Mouse (Mus musculus) urinary bladder, postnatal 10 days (tissue): ENCODE results near the gene Anxa8.
A peak's percentile ranks its signal among the peaks of the same experiment; 100 is the strongest.

Experiments used
- DNase-seq: peaks from one replicate; pipeline ENCODE4 v3.0.0; 2022; ENCODE audit warnings: low spot score

Gene Anxa8

DNA sequence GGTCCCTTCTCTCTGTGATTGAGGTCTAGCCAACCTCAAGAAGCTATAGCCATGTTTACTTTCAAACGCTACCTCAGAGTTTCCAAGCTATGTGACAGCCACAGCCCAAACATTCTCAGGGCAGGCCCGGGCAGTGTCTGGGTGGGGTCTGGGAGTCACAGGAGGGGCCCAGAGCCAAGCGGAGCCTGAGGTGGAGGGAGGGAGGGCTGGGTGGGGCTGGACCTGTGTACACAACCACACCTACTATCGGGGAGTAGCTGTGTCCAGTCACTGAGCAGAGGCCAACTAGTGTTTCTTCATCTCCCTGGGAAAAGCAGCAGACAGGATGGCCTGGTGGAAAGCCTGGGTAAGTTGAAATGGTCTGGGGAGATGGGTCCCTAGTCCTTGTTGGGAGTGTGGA is at the start of gene Anxa8:
Gene Anxa8, plus strand, starts transcription at position 251 of the 400 bp plus-strand sequence.
- no peak for DNase-seq

DNA sequence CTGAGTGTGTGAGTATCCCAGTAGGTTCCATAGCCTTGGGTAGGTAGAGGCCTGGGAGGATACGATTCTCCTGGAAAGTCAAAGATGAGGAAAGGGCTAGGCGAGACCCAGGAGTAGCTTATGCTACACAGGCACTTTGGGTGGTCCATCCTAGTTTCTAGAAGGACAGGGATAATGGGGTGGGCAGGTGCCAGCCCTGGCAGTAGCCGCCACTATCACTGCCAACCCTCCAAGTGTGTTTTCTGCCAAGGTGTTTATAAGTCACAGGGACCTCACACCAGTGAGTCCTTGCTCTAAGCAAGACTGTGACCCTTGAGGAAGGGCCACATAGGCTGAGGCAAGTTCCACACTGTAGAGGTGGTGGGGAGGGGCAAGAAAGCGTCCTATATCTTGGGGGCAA is 44.5 kb upstream of the Anxa8 start:
- DNase-seq, result no peak

DNA sequence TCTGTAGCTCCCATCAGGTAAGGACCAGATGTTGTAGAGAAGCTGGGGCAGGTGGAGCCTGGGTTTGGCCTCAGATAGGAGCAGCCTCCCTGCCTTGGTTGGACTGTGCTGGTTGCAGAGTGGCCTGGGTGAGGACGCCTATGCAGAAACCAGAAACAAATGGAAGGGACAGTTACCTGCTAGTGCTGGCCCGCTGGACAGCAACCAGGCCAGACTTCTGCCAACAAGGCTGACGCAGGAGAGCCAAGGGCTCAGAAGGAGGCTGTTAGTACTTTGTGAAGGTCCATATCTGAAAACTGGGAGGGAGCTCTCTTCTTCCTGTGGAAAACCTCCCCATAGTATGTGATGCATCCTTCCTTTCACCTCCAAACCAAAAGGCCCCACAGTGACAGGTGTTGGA is 42.4 kb upstream of the Anxa8 start:
- no peak for DNase-seq

DNA sequence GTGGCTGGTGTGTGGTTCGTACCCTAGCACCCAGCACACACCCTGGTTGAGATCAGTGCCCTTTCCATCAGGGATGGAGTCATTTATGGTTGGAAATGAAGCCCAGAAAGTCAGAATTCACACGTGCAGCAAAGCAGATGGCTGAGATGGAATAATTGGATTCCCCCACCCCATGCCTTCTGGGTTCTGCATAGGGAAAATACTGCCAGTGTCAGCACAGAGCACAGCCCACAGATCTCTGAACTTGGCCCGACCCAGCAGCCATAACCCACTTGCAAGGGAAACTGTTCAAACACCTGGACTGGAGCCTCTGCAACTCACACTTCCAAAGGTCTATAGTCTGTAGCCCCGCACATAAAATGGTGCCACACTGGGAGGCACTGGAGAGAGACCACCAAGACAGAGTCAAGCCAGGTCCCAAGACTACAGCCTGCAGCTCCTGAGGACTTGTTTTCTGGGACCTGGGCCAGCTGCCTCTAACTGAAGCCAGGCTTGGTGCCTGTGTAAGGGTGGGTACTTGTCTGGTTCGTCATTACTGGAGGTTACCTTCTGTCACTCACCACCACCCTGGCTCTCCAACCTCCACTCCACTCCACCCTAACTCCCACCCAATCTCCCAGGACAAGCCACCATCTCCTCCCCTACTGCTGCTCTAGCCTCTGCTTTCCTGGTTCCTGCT is 35.5 kb upstream of the Anxa8 start:
- DNase-seq, result no peak

DNA sequence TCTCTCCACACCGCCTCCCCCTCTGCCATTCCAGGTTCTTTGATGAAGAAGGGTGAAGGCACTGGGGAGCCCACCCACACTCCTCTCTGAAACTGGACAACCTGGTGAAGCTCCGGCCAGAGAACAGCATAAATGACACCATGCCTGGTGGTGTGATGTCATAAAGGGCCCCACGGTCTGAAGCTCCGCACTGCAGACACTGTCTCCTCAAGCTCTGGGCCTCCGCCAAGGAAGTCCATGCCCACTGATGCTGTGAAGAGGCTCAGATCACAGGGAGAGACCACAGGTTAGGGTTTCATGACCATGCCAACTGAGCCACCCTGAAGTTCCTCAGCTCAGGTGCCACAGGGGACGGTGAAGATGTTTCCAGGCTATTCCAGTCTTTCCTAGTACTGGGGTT is 33.3 kb upstream of the Anxa8 start, which contains the start of gene Antxrl:
Gene Antxrl, plus strand, starts transcription at position 192 of the 400 bp plus-strand sequence.
- no peak for DNase-seq

DNA sequence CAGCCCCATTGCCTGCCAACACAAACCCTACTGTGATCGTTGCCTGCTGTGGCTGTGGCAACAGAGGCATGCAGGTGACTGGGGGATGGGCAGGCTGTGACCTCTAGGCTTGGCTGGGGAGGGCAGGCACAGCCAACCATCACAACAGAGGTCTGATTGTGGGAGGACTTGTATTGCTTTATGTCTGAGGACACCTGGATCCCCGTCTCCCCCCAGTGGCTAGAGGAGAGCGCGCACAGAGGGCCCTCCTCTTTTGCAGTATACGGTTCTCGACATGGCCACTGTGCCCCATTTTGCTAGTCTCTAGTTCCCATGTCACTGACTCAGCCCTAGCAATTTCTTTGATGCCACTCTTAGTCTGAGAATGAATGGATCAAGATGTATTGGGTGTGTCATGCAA is 14.1 kb upstream of the Anxa8 start:
- DNase-seq, result no peak

DNA sequence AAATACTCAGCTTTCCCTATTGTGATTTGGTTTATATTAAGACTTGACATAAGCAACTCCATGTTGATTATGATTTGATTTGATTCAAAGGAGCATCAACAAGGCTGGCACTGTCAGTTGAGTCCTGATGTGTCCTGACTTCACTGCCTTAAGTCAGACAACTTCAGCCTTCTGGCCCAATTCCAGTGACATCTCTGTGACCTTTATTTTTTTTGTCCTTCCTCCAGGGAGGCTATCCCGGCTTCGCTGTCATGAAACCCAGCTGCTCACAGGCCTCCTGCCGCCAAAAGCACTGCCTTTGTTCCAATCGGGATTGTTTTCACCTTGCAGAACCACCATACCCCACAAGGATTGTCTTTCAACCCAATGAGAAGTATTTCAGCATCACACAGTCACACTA is 10.4 kb upstream of the Anxa8 start:
- no peak for DNase-seq

DNA sequence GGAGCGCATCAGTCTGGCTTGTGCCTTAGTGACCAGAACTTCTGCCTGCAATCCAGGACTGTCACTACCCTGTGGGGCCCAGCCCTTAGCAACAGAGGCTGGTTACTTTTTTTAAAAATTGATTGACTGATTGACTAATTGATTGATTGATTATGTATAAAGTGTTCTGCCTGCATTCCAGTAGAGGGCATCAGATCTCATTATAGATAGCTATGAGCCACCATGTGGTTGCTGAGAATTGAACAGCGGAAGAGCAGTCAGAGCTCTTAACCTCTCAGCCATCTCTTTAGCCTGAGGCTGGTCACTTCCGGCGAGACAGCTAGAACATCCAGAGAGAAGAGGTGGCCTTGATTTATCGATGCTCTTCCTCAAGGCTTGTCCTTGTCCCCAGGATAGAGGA is 8.6 kb upstream of the Anxa8 start:
- no peak for DNase-seq

DNA sequence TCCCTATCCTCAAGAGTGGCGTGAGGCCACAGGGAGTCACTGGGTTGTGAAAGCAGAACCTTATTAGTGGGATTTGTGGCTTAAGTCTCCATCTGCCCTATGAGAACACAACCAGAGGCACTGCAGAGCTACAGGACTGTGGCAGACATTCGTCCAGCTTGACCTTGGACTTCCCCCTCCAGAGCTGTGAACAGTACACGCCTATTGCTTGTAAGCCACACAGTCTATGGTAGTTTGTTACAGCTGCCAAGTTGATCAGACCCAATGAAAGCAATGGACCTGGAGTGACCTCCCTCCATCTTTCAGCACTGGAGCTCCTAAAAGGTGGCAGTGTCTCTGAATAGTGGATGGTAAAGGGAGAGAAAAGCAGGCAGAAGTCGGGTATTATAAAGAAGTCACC is 7.5 kb upstream of the Anxa8 start:
- DNase-seq, result no peak

DNA sequence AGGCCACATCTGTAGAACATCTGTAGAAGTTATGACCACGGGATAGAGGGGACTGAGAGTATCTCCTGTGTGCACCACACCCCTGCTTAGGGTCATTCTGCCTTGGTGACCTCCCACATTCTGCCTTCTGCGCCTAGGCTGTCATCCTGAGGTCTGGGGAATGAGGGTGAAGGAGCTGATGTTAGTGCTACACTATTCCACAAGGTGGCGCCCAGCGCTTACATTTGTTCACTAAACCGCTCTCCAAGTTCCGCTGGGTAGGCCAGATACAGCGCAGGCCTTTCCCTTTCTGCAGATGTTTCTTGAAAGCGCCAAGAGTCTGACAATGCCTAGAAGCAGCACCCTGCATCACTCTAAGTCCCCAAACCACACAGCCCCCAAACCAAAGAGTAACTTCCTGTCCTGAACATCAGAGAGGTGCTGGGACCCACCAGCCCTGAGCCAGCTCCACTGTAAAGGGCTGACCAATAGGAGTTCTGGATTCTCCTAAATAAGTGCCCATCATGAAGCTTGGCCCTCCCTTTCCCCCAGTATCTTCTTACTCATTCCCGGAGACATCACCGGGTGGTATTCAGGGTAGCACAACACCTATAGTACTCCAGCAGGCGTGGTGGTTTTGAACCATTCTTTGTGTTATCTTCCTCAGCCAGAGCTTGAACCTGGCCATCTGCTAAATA is 5.3 kb upstream of the Anxa8 start:
- peak; percentile 24 for DNase-seq

DNA sequence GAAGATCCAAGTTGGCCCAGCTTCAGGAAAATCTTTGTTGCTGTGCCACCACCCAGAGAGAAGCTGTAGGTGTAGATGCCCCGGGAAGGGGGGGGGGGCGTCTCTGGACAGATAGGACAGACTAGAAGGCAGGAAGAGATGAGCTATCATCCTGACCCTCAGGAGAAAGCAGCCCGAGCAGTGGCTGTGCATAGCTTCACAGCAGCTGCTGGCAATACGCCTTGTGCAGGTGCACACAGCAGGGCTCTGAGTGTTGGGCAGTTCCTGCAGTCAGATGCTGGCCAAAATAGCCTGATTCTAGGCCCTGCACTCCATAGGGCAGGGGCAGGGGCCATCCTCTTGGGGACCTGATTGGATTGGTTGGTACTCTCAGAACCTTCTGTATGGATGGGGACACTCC is 1.0 kb downstream of the Anxa8 start:
- DNase-seq, result no peak

DNA sequence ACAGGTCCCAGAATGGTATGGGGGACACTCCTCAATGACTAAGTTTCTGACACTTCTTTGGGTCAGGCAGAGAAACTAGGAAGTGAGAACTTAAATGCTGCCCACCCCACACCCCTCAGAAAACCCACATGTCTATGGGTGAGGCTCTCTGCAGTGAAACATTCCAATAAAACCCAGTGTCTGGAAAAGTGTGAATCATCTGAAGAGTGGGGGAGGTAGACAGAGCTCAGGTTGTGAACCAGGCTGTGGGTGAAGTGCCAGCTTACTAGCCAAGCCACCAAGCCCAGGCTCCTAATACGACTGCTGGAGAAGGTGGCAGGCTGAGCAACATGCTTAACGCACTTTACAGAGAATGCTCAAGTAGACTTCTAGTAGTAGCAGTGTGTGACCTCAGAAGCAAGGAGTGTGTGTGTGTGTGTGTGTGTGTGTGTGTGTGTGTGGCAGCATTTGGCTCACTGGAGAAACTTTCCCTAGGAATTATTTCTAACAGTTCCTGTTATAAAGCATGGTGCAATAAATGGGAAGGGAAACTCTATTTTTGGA is 2.1 kb downstream of the Anxa8 start:
- no peak for DNase-seq

DNA sequence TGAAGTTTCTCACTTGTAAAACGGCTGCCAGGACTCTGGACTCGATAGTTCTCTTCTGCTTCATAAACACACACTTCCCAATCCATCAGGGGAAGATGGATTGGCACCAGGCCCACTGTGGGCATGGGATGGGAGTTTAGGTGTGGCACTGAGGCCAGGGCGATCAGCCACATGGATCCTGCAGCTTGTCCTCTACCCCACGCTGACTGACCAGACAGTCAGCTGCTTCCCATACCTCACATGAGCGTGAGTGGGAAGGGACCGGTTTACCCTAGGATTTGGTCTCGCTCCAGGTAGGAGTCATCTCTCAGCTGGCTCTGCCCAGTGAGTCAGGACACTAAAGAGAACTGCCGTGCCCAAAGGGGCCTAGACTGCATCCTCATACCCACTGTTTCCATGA is 4.0 kb downstream of the Anxa8 start:
- no peak for DNase-seq

DNA sequence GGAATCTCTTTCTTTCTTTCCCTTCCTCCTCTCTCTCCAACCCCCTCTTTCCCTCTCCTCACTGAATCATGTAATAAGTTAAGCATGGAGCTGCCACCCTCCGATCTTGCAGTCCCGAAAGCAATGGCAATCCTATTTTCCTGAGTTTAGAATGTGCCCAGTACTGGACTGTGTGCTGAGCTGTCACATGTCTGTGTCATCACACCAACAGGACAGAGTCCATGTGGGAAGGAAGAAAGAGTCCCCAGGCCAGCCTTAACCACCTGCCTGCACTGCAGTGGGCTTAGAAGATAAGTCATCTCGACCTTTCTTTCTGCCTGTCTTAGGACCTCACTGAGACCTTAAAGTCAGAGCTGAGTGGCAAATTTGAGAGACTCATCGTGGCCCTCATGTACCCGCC is 5.7 kb downstream of the Anxa8 start:
- no peak for DNase-seq

DNA sequence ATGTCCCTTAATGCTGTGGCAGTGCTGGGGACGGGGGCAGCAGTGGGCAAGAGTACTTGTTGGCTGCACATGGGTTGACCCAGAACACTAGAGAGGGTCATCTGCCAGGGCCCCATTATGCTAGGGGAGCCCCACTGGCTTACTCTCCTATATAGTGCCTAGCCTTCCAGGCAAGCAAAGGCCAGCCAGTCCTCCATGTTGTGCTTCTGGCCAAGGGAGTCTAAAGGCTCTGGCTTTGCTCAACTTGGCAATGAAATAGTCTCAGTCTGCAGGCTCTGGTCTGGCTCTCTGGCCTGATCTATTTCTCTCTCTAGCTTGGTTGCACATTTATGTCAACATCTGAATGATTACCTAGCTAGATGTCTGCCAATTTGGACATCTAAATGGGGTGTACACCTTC is 7.1 kb downstream of the Anxa8 start:
- DNase-seq, result peak; percentile 3

DNA sequence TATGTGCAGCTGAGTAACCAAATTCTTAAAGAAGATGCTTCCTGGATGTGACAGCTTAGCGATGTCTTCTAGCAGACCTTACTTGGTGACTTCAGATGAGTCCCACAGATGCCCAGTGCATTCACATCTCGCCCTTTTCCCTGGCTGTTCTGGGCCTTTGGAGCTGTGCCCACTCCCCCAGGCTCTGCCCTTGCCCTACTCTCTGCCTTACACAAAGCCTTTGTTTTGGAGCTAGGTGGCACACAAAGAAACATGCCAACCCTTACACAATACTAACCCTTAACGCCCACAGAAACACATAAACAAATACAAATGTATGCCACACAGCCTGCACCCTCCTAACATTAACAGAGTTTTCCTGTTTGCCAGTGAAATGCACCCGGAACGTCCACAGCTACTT is 10.4 kb downstream of the Anxa8 start:
- no peak for DNase-seq

DNA sequence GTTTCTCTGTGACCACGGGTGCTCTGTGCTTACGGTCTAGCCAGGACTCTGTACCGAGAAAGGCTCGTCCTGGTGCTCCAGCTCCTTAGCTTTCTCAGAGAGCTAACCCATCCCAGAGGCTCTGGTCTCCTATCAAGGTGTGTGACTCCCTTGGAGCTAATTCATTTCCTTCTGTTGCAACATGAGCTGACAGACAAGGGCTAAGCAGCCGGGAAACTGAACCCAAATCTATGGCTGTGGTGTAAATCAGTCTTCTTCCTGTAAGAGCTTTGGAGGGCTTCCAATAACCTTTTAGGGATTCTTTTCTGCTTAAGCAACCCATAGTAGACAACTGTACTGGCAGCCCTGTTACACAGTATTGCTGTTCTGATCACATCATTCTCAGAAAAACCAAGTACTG is 16.8 kb downstream of the Anxa8 start, which contains the start of gene A630023A22Rik:
Gene A630023A22Rik, minus strand, starts transcription at position 154 of the 400 bp plus-strand sequence.
- no peak for DNase-seq

DNA sequence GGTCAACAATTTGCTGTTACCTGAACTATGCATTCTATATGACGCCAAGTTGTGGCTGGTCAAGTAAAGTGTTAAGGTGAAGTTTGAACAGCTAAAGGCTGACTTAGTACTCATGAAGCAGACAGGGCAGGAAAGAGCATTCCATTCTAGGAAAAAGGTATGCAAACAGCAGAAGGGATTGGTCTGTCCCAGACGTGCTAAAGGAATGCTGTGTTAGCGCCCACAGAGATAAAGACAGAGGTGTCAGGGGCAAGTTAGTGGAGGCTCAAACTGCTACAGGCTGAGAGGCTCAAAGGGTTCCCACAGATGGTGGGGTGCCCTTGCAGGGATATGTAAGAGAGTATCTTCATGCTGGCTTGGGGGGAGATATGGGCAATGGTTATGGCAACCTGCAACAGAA is 18.1 kb downstream of the Anxa8 start:
- no peak for DNase-seq

DNA sequence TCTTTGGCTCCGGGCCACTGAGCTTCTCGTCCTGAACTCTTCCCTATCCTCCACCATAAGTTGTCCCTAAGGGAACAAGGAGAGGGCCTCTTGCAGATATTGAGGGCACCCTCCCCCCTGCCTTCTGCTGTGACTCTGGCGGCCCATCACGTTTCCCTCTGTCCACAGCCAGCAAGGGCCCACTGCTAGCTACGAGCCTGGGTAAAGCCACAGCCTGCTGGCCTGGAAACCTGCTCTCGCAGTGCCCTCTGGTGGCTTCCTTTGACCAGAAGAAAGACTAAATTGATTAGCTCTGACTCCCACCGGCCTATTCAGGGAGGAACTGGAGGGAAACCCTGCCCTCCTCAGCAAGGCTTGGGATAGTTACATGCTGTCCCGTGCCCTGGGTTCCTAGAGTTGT is 19.1 kb downstream of the Anxa8 start:
- DNase-seq, result no peak

DNA sequence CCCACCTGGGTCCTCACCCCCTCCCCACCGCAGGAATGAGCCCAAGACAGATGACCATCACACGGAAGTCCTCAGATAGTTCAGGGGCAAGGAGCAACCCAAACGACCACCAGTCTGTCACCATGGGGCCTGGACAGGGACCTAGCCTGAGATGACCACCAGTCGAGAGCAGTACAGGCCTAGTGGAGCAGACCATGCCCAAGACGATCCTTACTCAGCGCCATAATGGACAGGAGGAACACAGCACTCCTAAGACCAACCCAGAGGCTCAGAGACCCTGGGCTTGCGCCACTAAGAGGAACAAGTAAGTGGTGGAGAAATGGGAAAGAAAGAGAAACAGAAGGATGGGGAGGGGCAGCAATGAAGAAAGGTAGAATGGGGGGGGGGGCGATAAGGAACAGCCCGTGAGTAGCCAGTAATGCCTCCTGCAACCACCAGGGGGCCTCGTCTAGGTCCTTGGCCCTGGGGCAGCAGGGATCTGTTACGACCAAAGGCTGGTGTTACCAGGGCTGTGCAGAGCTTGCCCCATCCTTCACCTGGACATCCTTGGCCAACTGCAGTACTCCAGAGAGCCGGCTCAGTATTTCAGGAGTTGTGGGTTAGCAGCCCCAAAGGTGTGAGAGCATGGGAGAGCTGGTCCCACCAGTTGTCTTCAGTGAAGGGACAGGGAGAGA is 20.7 kb downstream of the Anxa8 start:
- no peak for DNase-seq

DNA sequence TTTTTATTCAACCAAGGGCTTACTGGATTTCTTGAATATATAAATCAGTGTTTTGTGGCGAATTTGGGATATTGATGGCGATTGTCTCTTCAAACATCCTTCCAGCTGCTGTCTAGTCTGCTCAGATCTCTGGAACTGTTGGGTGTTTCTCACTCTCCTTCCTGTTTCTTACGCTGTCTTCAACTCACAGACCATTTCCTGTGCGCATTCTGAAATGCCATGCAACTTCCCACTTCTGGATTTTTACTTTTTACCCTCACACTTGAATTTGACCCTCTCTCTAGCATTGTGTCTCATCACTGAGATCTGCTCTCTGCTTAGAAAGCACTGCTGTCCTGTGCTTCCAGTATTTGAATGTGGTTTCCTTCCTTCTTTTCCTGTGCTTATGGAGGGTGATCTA is 21.8 kb downstream of the Anxa8 start:
- DNase-seq, result no peak

DNA sequence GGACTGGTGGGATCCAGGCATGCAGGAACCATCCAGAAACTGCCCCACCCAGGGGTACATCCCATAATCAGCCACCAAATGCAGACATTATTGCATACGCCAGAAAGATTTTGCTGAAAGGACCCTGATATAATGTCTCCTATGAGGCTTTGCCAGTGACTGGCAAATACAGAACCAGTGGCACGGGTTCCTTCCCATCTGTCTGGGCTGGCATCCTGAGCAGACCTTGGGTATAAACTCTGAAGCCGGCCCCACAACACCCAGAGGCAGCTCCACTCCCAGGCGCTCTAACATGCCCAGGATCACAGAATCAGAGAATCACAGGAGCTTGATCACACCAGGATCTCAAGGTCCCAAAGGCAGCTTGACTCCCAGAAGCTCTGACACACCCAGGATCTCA is 28.5 kb downstream of the Anxa8 start:
- no peak for DNase-seq
